Mouse (Mus musculus) heart, adult 11 months (tissue): ENCODE data around the gene Ccdc190.
A peak's percentile ranks its signal among the peaks of the same experiment; 100 is the strongest.

Source experiments
- DNase-seq: peaks from one replicate; pipeline ENCODE4 v3.0.0; 2022

Gene Ccdc190

GRCm38 (mm10) chr1:169928454-169928971, at the start of gene Ccdc190:
TSS of gene Ccdc190 (plus strand) at chr1:169928648.
- DNase-seq, result peak; percentile 95

DNA sequence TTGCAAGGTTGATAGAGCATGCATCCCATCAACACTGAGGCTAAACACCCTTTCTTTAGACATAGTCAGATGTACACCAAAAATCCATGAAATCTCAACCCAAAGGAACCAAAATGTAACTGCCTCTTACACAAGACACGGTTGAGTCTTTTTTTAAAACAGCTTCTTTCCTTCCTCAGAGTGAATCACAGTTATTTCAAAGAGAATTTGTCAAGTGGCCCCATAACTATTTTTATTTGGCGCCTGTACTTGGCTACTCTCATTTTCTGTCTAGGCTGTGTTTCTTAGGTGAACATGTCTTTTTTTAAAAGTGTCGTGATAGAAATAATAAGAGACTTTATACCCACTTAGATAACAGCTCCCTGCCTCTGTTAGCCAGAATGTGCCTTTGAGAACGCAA, 49.4 kb upstream of the Ccdc190 start:
- DNase-seq, result no peak

DNA sequence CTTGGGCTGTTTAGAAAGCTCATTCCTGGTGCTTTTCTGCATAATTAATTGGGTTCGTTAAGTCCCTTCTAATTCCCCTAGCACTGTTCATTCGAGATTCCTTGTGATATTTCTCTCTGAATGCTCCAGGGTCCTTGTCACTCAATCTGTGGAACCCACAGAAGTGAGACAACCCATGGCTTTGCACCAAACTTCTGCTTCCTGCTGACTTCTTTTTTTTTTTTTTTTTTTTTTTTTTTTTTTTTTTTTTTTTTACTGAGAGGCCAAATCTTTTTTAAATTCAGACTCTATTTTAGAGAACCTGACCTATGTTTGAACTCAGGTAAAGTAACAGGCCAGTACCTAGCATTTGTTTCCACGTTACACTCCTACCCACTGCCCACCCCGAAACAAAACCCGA, 48.3 kb upstream of the Ccdc190 start:
- no peak for DNase-seq

- peak; percentile 86 for DNase-seq
Observed at GRCm38 (mm10) chr1:169883081-169883565, 45.3 kb upstream of the Ccdc190 start.

- DNase-seq, result no peak
Observed at GRCm38 (mm10) chr1:169889250-169889649, 39.2 kb upstream of the Ccdc190 start.

DNA sequence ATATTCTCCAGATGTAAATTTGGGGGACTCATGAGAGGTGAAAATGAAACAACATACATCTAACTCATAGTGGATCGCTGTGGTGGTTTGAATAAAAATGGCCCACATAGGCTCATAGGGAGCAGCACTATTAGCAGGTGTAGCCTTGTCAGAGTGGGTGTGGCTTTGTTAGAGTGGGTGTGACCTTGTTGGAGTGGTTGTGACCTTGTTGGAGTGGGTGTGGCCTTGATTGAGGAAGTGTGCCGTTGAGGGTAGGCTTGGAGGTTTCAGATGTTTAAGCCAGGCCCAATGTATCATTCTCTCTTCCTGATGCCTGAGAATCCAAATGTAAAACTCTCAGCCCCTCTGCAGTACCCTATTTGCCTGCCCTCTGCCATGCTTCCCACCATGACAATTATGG, 34.5 kb upstream of the Ccdc190 start:
- DNase-seq, result no peak

DNA sequence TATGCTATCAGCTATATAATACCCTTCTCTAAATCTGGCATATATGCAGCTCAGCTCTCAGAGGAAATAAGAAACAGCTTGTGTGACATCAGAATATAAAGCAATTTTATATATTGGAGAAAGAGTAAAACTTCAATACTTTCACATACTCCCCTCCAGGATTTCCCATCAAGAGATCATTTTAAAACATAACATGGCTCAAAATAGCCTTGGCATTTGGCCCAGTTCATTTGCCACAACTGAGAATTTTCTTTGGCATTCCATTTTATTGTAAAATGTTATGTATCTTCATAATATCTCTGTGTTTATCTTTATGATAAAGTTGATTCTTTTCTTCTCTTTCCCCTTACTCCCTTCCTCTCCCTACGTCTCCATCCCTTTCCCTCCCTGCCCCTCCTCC, 32.8 kb upstream of the Ccdc190 start:
- DNase-seq, result no peak

DNA sequence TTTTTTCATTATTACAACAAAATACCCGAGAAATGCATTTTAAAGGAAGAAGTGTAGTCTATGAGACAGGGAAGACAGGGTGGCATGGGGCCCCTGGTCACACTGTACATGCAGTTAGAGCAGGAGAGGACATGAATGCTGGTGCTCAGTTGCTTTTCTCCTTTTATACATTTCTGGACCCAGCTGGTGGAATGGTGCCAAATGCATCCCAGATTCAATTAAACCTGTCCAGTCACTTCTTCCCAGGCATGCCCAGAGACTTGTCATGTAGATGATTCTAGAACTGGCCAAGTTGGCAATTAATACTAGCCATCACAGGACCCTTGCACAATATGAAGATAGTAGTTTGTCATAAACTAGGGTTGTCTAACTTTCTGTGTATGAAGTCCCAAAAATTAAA, 30.5 kb upstream of the Ccdc190 start:
- no peak for DNase-seq

- DNase-seq, result no peak
Observed at GRCm38 (mm10) chr1:169898607-169899006, 29.8 kb upstream of the Ccdc190 start.

DNA sequence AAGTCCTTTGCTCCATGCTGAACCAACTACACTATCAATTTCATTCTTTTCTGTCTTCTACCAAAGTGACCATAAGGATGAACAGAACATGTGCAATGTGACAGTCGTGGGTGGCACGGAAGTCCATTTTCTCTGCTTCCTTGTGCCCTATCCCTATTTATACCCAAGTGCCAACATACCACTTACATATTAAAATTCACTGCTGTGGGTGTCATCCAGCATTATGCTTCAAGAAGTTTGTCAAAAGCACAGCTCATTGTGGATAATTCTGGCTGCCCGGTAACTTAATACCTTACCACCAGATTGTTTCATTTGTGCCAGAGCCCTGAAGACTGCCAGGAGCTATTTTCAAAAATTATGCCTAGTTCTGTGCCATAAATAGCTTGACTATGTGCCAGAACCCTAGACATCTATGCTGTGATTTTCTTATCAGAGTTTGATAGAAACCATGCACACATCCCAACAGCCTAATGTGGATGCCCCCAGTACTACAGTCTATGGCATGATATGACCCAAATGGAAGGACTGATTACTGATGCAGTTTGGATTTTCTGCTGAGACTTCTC, 27.6 kb upstream of the Ccdc190 start:
- DNase-seq, result no peak

- DNase-seq, result no peak
Observed at GRCm38 (mm10) chr1:169909163-169909562, 19.3 kb upstream of the Ccdc190 start.

DNA sequence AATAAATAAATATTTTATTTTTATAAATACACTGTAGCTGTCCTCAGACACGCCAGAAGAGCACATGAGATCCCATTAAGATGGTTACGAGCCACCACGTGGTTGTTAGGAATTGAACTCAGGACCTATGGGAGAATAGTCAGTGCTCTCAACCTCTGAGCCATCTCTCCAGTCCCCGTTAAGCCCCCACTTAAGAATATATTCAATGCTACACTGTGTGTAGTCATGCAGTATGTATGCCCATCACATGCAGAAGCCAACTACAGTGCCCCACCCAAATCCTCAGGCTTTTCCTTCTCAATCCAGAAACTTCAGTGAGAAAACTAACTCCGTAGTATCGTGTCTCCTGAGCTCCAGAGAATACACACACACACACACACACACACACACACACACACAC, 18.8 kb upstream of the Ccdc190 start:
- no peak for DNase-seq

- no peak for DNase-seq
Observed at GRCm38 (mm10) chr1:169910751-169911150, 17.7 kb upstream of the Ccdc190 start.

- no peak for DNase-seq
Observed at GRCm38 (mm10) chr1:169911526-169911925, 16.9 kb upstream of the Ccdc190 start.

DNA sequence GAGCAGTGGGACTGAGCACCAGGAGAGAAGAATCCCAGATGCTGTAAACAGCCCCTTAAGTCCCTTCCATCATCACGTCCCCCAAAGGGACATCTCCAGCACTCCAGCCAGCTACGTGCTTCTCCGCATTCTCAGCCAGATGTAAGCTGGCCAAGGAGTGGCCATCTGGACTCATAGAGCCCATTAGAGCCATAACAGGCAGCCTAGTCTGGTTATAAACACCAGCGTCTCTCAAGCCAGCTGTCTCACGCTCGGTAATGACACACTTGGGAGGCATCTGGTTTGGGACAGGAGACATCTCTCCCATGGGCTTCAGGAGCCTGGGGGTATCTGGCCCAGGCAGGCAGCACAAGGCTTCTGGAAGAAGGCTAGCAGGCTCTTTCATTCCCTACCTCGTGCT, 11.8 kb upstream of the Ccdc190 start:
- DNase-seq, result peak; percentile 97

GRCm38 (mm10) chr1:169917115-169917796, 11.2 kb upstream of the Ccdc190 start:
- DNase-seq, result peak; percentile 82

DNA sequence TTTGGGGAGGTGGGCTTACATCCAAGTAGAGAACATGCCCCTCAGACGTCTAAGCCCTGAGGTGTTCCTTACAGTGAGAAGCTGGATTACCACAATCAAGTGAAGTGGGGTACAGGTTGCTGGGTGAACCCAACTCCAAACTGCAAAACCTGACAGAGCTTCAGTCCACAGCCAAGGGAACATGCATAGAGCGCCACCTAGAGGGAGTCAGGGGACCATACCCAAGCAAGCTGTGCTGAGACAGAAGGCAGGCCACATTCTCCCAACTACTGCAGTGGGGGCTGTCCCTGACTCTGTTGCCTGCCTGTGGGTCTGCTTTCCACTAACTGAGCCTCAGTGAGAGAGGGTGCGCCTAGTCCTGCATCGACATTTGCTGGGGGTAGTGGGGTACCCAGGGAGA, 10.4 kb upstream of the Ccdc190 start:
- peak; percentile 91 for DNase-seq

GRCm38 (mm10) chr1:169919211-169919610, 9.2 kb upstream of the Ccdc190 start:
- DNase-seq, result peak; percentile 81

- peak; percentile 74 for DNase-seq
Observed at GRCm38 (mm10) chr1:169921710-169922211, 6.7 kb upstream of the Ccdc190 start.

DNA sequence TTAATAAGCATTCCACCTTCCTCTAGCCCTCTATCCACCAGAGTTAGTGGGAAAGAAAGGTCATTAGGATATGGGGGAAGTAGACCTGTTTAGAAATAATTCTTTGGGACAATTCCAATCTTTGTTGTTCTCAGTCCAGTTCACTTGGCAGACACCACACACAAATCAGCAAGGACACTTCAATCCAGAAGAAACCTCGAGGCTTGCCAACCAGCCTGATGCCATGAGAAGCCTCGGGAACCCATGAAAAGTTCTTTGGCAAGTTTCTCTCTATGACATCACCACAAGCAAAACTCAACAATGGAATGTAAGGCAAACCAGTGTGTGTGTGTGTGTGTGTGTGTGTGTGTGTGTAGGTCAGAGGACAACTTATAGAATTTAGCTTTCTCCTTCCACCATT, 3.9 kb upstream of the Ccdc190 start:
- peak; percentile 79 for DNase-seq

GRCm38 (mm10) chr1:169927753-169928369, 587 bp upstream of the Ccdc190 start:
- DNase-seq, result peak; percentile 51

DNA sequence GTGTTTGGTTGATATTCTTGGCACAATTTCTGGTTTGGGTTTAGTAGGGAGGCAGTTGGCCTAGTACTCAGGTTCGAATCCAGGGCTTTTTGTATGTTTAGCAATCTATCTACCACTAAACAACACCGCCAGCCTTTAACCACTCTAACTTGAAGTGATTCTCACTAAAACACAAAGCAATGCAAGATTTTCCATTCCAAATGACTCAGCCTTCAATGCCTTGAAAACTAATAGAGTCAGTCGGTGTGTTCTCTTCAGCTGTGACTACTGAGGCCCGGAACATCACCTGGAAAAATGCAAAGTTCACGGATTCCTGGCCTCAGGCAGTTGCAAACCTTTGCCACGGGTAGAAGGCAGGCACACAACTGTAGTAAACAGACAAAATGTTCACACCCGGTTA, 3.2 kb downstream of the Ccdc190 start:
- DNase-seq, result peak; percentile 34

DNA sequence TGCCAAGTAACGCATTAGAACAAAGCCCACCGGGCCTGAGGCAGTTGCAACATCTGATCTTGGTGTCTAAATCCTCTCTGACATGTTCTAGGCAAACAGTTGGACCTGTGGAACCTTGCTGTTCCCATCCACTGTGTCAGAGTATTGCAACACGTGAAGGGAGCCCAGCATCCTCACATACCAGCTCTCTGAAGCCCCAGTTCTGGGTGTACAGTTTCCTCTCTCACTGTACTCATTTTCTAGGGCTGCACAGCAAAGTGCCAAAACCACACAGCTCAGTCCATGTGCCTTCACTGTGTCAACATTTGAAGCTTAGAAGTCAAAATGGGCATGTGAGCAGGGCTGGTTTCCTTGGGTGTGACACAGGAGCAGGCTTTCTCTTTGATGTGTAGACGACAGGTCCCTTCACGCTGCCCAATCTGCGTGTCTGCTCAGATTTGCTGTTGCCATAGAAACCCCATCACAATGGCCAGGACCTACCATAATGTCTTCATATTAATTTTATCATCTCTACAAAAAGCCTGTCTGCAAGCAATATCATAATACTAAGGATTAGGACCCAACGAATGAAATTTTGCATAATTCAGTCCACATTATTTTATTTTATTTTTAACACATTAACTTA, 3.8 kb downstream of the Ccdc190 start:
- peak; percentile 79 for DNase-seq
